Mouse (Mus musculus): ENCODE measurements at regions not wholly inside any gene's neighbourhood (a gene's known extent, or its start where the extent isn't known, plus 50 kb on each side); places are given as distances from the start of the nearest gene placed in this dataset.
A peak's percentile ranks its signal among the peaks of the same experiment; 100 is the strongest.

GRCm38 (mm10) chr1:64361959-64362638 is 170.3 kb upstream of the Creb1 start:
- no peak for DNase-seq (ENCODE audit: low spot score in 2 of 2)

GRCm38 (mm10) chr1:64343268-64343667 is 189.2 kb upstream of the Creb1 start:
- DNase-seq (ENCODE audit: low spot score in 2 of 2) = no peak

- DNase-seq (ENCODE audit: low spot score in 2 of 2) = no peak
Observed at GRCm38 (mm10) chr1:64341596-64341995, 190.8 kb upstream of the Creb1 start.

- no peak for DNase-seq (ENCODE audit: low spot score in 2 of 2)
Observed at GRCm38 (mm10) chr1:64338575-64338961, 193.9 kb upstream of the Creb1 start.

GRCm38 (mm10) chr1:64337619-64338574 is 194.5 kb upstream of the Creb1 start:
- DNase-seq (ENCODE audit: low spot score in 2 of 2) = no peak

GRCm38 (mm10) chr1:64331566-64331965 is 200.9 kb upstream of the Creb1 start:
- no peak for DNase-seq (ENCODE audit: low spot score in 2 of 2)

- DNase-seq (ENCODE audit: low spot score in 2 of 2) = no peak
Observed at GRCm38 (mm10) chr1:64330721-64331120, 201.7 kb upstream of the Creb1 start.

- no peak for DNase-seq (ENCODE audit: low spot score in 2 of 2)
Observed at GRCm38 (mm10) chr1:64322197-64322596, 200.1 kb upstream of the Klf7 start.

GRCm38 (mm10) chr1:64319155-64319582 is 197.1 kb upstream of the Klf7 start:
- DNase-seq (ENCODE audit: low spot score in 2 of 2) = no peak

GRCm38 (mm10) chr1:64318440-64319154 is 196.5 kb upstream of the Klf7 start:
- DNase-seq (ENCODE audit: low spot score in 2 of 2) = no peak

GRCm38 (mm10) chr1:64317032-64317636 is 195.1 kb upstream of the Klf7 start:
- no peak for DNase-seq (ENCODE audit: low spot score in 2 of 2)

GRCm38 (mm10) chr1:64311371-64311770 is 189.3 kb upstream of the Klf7 start:
- DNase-seq (ENCODE audit: low spot score in 2 of 2) = no peak

GRCm38 (mm10) chr1:64308560-64308959 is 186.5 kb upstream of the Klf7 start:
- DNase-seq (ENCODE audit: low spot score in 2 of 2) = no peak

GRCm38 (mm10) chr1:64308088-64308487 is 186.0 kb upstream of the Klf7 start:
- DNase-seq (ENCODE audit: low spot score in 2 of 2) = no peak

- peak; percentile 25 to 39 for DNase-seq (ENCODE audit: low spot score in 2 of 2)
Observed at GRCm38 (mm10) chr1:64305427-64306213, 183.5 kb upstream of the Klf7 start.

GRCm38 (mm10) chr1:64302833-64303358 is 180.8 kb upstream of the Klf7 start:
- peak in 1 of 2 experiments; percentile 32 for DNase-seq (ENCODE audit: low spot score in 2 of 2)

GRCm38 (mm10) chr1:64301530-64302061 is 179.5 kb upstream of the Klf7 start:
- no peak for DNase-seq (ENCODE audit: low spot score in 2 of 2)

- DNase-seq (ENCODE audit: low spot score in 2 of 2) = no peak
Observed at GRCm38 (mm10) chr1:64300951-64301529, 179.0 kb upstream of the Klf7 start.

GRCm38 (mm10) chr1:64298950-64299349 is 176.9 kb upstream of the Klf7 start:
- DNase-seq (ENCODE audit: low spot score in 2 of 2) = no peak

- no peak for DNase-seq (ENCODE audit: low spot score in 2 of 2)
Observed at GRCm38 (mm10) chr1:64298188-64298587, 176.1 kb upstream of the Klf7 start.

Data from frontal cortex, postnatal 25 days (tissue).